Mouse (Mus musculus) left cerebral cortex, adult 2 months (tissue): ENCODE data around the gene Samd7. TPM values are rescaled to one million over a fixed set of nuclear protein-coding genes. Genes with fewer than 3 reads are reported as not detected.
"Not testable (repeated sequence)": the region's sequence is repeated elsewhere in the genome, so short reads cannot be mapped to it uniquely, and the experiment has no call there.

ENCODE experiments used
- DNase-seq, 2 experiments: peaks; one replicate each; pipeline ENCODE4 v3.0.0; 2021 to 2022; ENCODE audit warnings: low spot score in 2 of 2, mixed read lengths in 1 of 2; ENCODE audit errors: extremely low spot score in 1 of 2
- H3K27ac ChIP-seq: fragments of 200-600 bp; 2 replicates; pipeline ENCODE4 v1.8.1; 2022
- H3K4me3 ChIP-seq: fragments of 200-600 bp; 2 replicates; pipeline ENCODE4 v1.8.1; 2022
- CTCF ChIP-seq: fragments of 200-600 bp; IDR thresholded peaks from 2 replicates; pipeline ENCODE4 v1.8.1; 2022; ENCODE audit warnings: antibody characterized with exemption, mild to moderate bottlenecking, moderate library complexity
- intact Hi-C: fragments of 180-260 bp; cut with DNase I; formaldehyde crosslinking; loops from one replicate; pipeline ENCODE4 v1.15.1; 2025
- long read RNA-seq, 2 experiments: library from polyadenylated mRNA; stranded (forward); transcript quantifications; one replicate each; pipeline ENCODE4 v2.0.0; 2021; ENCODE audit warnings: borderline mapping rate in 2 of 2
- total RNA-seq, 2 experiments: library from RNA; stranded (reverse); gene quantifications; 2 replicates each; pipeline ENCODE4 v1.2.3; 2021

The Samd7 gene
- total RNA-seq = not detected
- long read RNA-seq, experiment 1 = 0 reads
- long read RNA-seq, experiment 2 = 0 reads

GRCm38 (mm10) chr3:30746006-30746405, at the start of gene Samd7:
TSS of gene Samd7 (plus strand) at chr3:30746293.
- no peak for DNase-seq
- TF ChIP-seq CTCF = no peak
- intact Hi-C loops = no loop called here
- H3K4me3 ChIP-seq = no peak within 1 kb of the TSS
- H3K27ac ChIP-seq = no peak within 1 kb of the TSS

GRCm38 (mm10) chr3:30696346-30696745, 49.7 kb upstream of the Samd7 start:
- intact Hi-C loops = loop anchor here (5.0 to 10.0 kb wide), 2 partner anchors 96 to 438 kb away; partner anchors contain the start of gene Sec62
- peak; percentile 42 to 61 for DNase-seq
- no peak overlapping the region for H3K4me3 ChIP-seq

GRCm38 (mm10) chr3:30697891-30698290, 48.2 kb upstream of the Samd7 start:
- TF ChIP-seq CTCF = no peak
- H3K27ac ChIP-seq = no peak overlapping the region
- no peak for DNase-seq
- intact Hi-C loops = loop anchor here (5.0 to 10.0 kb wide), 2 partner anchors 94 to 437 kb away; partner anchors contain the start of gene Sec62
- no peak overlapping the region for H3K4me3 ChIP-seq

More at GRCm38 (mm10) chr3:30696346-30696745, 49.7 kb upstream of the Samd7 start:
- peak; percentile 89 for TF ChIP-seq CTCF
- H3K27ac ChIP-seq = no peak overlapping the region

- not testable (repeated sequence) for DNase-seq, H3K4me3 ChIP-seq, H3K27ac ChIP-seq
- intact Hi-C loops = loop anchor here (5.0 to 10.0 kb wide), 2 partner anchors 92 to 435 kb away; partner anchors contain the start of gene Sec62
Measured at GRCm38 (mm10) chr3:30699711-30700505, 46.2 kb upstream of the Samd7 start, which contains the start of gene Lrrc31. TSS of gene Lrrc31 (minus strand) at chr3:30699843.

- H3K4me3 ChIP-seq = no peak overlapping the region
- no peak for TF ChIP-seq CTCF
- no peak overlapping the region for H3K27ac ChIP-seq
- no peak for DNase-seq
- intact Hi-C loops = no loop called here
Measured at GRCm38 (mm10) chr3:30705977-30706376, 40.1 kb upstream of the Samd7 start.

- H3K27ac ChIP-seq = no peak overlapping the region
- no peak for TF ChIP-seq CTCF
- intact Hi-C loops = no loop called here
- H3K4me3 ChIP-seq = no peak overlapping the region
- DNase-seq = no peak
Measured at GRCm38 (mm10) chr3:30706614-30707276, 39.3 kb upstream of the Samd7 start.

GRCm38 (mm10) chr3:30710191-30710590, 35.9 kb upstream of the Samd7 start:
- no peak for DNase-seq
- intact Hi-C loops = no loop called here
- no peak for TF ChIP-seq CTCF
- no peak overlapping the region for H3K27ac ChIP-seq
- H3K4me3 ChIP-seq = no peak overlapping the region

- DNase-seq = no peak
- intact Hi-C loops = no loop called here
- no peak overlapping the region for H3K27ac ChIP-seq
- H3K4me3 ChIP-seq = no peak overlapping the region
- TF ChIP-seq CTCF = no peak
Measured at GRCm38 (mm10) chr3:30713334-30713733, 32.8 kb upstream of the Samd7 start.

GRCm38 (mm10) chr3:30718649-30719048, 27.4 kb upstream of the Samd7 start:
- DNase-seq = no peak
- intact Hi-C loops = no loop called here
- Histone ChIP-seq H3K27ac (no peak overlapping the region), H3K4me3 (no peak overlapping the region)
- no peak for TF ChIP-seq CTCF

- no peak for DNase-seq
- Histone ChIP-seq H3K4me3 (no peak overlapping the region), H3K27ac (no peak overlapping the region)
- intact Hi-C loops = no loop called here
- TF ChIP-seq CTCF = no peak
Measured at GRCm38 (mm10) chr3:30722036-30722435, 24.1 kb upstream of the Samd7 start.

GRCm38 (mm10) chr3:30722461-30722860, 23.6 kb upstream of the Samd7 start:
- DNase-seq = no peak
- no peak overlapping the region for H3K27ac ChIP-seq
- H3K4me3 ChIP-seq = no peak overlapping the region
- TF ChIP-seq CTCF = no peak; the same call in 1 of the 2 replicates
- intact Hi-C loops = no loop called here

- Histone ChIP-seq H3K4me3 (no peak overlapping the region), H3K27ac (no peak overlapping the region)
- no peak for DNase-seq
- intact Hi-C loops = no loop called here
- no peak for TF ChIP-seq CTCF
Measured at GRCm38 (mm10) chr3:30723179-30723578, 22.9 kb upstream of the Samd7 start.
